10 mouse cellular contexts compared by ENCODE assay signal in the genomic region with DNA sequence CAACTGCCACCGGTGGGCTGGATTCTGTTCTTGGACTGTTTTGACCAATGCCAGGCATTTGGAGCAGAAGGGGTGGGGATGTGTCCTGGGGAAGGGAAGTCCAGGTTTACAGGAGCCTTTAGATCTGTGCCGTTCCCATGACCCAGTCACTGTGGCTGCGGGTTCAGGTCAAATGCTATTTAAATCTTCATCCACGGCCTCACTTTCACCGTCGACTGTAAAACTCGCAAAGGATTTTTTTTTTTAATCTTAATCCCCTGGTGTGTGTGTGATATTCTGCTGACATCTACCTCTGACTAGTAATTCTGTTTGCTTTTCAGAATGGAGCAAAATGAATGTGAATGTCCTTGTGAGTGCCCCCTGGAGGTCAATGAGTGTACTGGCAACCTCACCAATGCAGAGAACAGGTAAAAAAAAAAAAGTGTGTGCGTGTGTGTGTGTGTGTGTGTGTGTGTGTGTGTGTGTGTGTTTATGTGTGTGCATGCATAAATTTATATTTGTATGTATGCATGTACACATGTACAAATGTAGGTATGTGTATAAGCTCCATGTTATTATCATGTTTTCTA. TPM values are rescaled to one million over a fixed set of nuclear protein-coding genes. Genes with fewer than 3 reads are reported as not detected.
DNase-seq lines count a peak whose midpoint lies in the region; ATAC-seq and TF ChIP-seq lines count a peak whose summit lies in the region.
"Had no signal": no experiment of that assay in that cellular context is flagged by ENCODE, and none has a peak within 500 bp of the region (broad histone marks: within the 10 kb centered on the region; RNA-seq: fewer than 3 reads in every experiment).

No protein-coding gene starts in this region.

- no peak overlapping the region for H3K4me3 ChIP-seq in forebrain, embryonic 14.5 days (ENCODE audit: low read depth, low read length)
- no peak overlapping the region for H3K4me3 ChIP-seq in forebrain, embryonic 15.5 days
- no peak overlapping the region for H3K4me3 ChIP-seq in liver, postnatal 0 days (ENCODE audit: low read depth, low read length)
- H3K4me3 ChIP-seq in liver, embryonic 12.5 days = no peak overlapping the region
- H3K4me3 ChIP-seq in embryonic facial prominence, embryonic 14.5 days (ENCODE audit: low read depth, low read length) = no peak overlapping the region
- H3K4me3 ChIP-seq: heart, embryonic 15.5 days; neural tube, embryonic 12.5 days had no signal

- peaks cover 6% of the 10 kb centered on the region; the same call in 1 of the 2 replicates for H3K4me1 ChIP-seq in forebrain, embryonic 14.5 days (ENCODE audit: control insufficient read depth, insufficient read depth, low read length)
- H3K4me1 ChIP-seq in forebrain, embryonic 15.5 days = peaks cover 11% of the 10 kb centered on the region
- H3K4me1 ChIP-seq in liver, postnatal 0 days (ENCODE audit: insufficient read depth) = peaks cover 6% of the 10 kb centered on the region
- H3K4me1 ChIP-seq in liver, embryonic 12.5 days = peaks cover 33% of the 10 kb centered on the region
- H3K4me1 ChIP-seq in embryonic facial prominence, embryonic 14.5 days (ENCODE audit: control insufficient read depth, insufficient read depth, low read length) = no peaks in the 10 kb centered on the region
- H3K4me1 ChIP-seq: heart, embryonic 15.5 days; neural tube, embryonic 12.5 days had no signal

- WGBS in forebrain, embryonic 14.5 days = 81% methylated on average over 8 of the region's 8 CpGs
- 79% methylated on average over 8 of the region's 8 CpGs for WGBS in forebrain, embryonic 15.5 days
- 88% methylated on average over 8 of the region's 8 CpGs for WGBS in liver, postnatal 0 days (ENCODE audit: insufficient replicate concordance)
- WGBS in liver, embryonic 12.5 days (ENCODE audit: insufficient replicate concordance) = 80% methylated on average over 8 of the region's 8 CpGs
- 73% methylated on average over 8 of the region's 8 CpGs for WGBS in embryonic facial prominence, embryonic 14.5 days

- TF ChIP-seq EP300 in liver, postnatal 0 days (IDR thresholded peaks at IDR 0.05; ENCODE audit: low read depth) = no peak

- no peak overlapping the region for H3K4me2 ChIP-seq in forebrain, embryonic 14.5 days (ENCODE audit: low read length)
- H3K4me2 ChIP-seq in forebrain, embryonic 15.5 days (replicated peaks) = no peak overlapping the region
- no peak overlapping the region for H3K4me2 ChIP-seq in liver, postnatal 0 days (ENCODE audit: low read depth, low read length)
- H3K4me2 ChIP-seq in liver, embryonic 12.5 days = no peak overlapping the region
- no peak overlapping the region for H3K4me2 ChIP-seq in embryonic facial prominence, embryonic 14.5 days (ENCODE audit: low read depth, low read length)
- H3K4me2 ChIP-seq: heart, embryonic 15.5 days; neural tube, embryonic 12.5 days had no signal

- peak; percentile 77 for DNase-seq in forebrain, embryonic 14.5 days (ENCODE audit: low spot score)
- DNase-seq in liver, postnatal 0 days = no peak
- peak; percentile 63 for DNase-seq in embryonic facial prominence, embryonic 14.5 days (ENCODE audit: low spot score)
- peak; percentile 61 for DNase-seq in mesoderm, embryonic 11.5 days (ENCODE audit: low read depth, low spot score)
- no peak for DNase-seq in left cerebral cortex, postnatal 4 days
- DNase-seq in c-Kit-positive CD71-positive TER-119-positive erythroid progenitor cells, embryonic 14.5 days (ENCODE audit: low spot score) = no peak

- intact Hi-C loops in left cerebral cortex, postnatal 4 days (cut with DNase I) = loop anchor here (5.0 kb wide), 1 partner anchor 211 kb away; the partner anchor contains the start of gene Cachd1

- no peaks in the 10 kb centered on the region for H3K9me3 ChIP-seq in forebrain, embryonic 14.5 days (replicated peaks; ENCODE audit: control insufficient read depth, low read length)
- H3K9me3 ChIP-seq in forebrain, embryonic 15.5 days = no peaks in the 10 kb centered on the region
- no peaks in the 10 kb centered on the region for H3K9me3 ChIP-seq in liver, postnatal 0 days (ENCODE audit: low read length)
- no peaks in the 10 kb centered on the region for H3K9me3 ChIP-seq in liver, embryonic 12.5 days (replicated peaks)
- no peaks in the 10 kb centered on the region for H3K9me3 ChIP-seq in embryonic facial prominence, embryonic 14.5 days (ENCODE audit: control insufficient read depth, low read length)
- H3K9me3 ChIP-seq: heart, embryonic 15.5 days; neural tube, embryonic 12.5 days had no signal

- no peaks in the 10 kb centered on the region for H3K27me3 ChIP-seq in forebrain, embryonic 14.5 days (replicated peaks; ENCODE audit: control insufficient read depth, insufficient read depth, low read length)
- H3K27me3 ChIP-seq in forebrain, embryonic 15.5 days = no peaks in the 10 kb centered on the region
- H3K27me3 ChIP-seq in liver, postnatal 0 days (ENCODE audit: insufficient read depth, low read length) = no peaks in the 10 kb centered on the region
- H3K27me3 ChIP-seq in liver, embryonic 12.5 days (replicated peaks) = no peaks in the 10 kb centered on the region
- no peaks in the 10 kb centered on the region for H3K27me3 ChIP-seq in embryonic facial prominence, embryonic 14.5 days (replicated peaks; ENCODE audit: control insufficient read depth, insufficient read depth, low read length)
- H3K27me3 ChIP-seq: heart, embryonic 15.5 days; neural tube, embryonic 12.5 days had no signal

- ATAC-seq in forebrain, embryonic 14.5 days = no peak
- ATAC-seq in forebrain, embryonic 15.5 days (replicated peaks) = no peak
- ATAC-seq in liver, postnatal 0 days = no peak
- no peak for ATAC-seq in liver, embryonic 12.5 days
- ATAC-seq in embryonic facial prominence, embryonic 14.5 days (ENCODE audit: low read depth) = no peak

- TF ChIP-seq CTCF in liver, postnatal 0 days (IDR thresholded peaks at IDR 0.05; ENCODE audit: low read depth) = peak; percentile 72

- H3K27ac ChIP-seq in forebrain, embryonic 14.5 days (ENCODE audit: low read depth, low read length) = no peak overlapping the region
- no peak overlapping the region for H3K27ac ChIP-seq in forebrain, embryonic 15.5 days (replicated peaks)
- H3K27ac ChIP-seq in liver, postnatal 0 days (ENCODE audit: low read depth) = no peak overlapping the region
- no peak overlapping the region for H3K27ac ChIP-seq in liver, embryonic 12.5 days
- no peak overlapping the region for H3K27ac ChIP-seq in embryonic facial prominence, embryonic 14.5 days (replicated peaks; ENCODE audit: low read depth, low read length)
- H3K27ac ChIP-seq: heart, embryonic 15.5 days; neural tube, embryonic 12.5 days had no signal

- no peak overlapping the region for H3K9ac ChIP-seq in forebrain, embryonic 14.5 days (ENCODE audit: low read length)
- no peak overlapping the region for H3K9ac ChIP-seq in forebrain, embryonic 15.5 days (replicated peaks)
- no peak overlapping the region for H3K9ac ChIP-seq in liver, postnatal 0 days (replicated peaks)
- H3K9ac ChIP-seq in liver, embryonic 12.5 days = no peak overlapping the region
- no peak overlapping the region for H3K9ac ChIP-seq in embryonic facial prominence, embryonic 14.5 days (ENCODE audit: low read depth, low read length)
- H3K9ac ChIP-seq: heart, embryonic 15.5 days; neural tube, embryonic 12.5 days had no signal

- peaks cover 56% of the 10 kb centered on the region for H3K36me3 ChIP-seq in forebrain, embryonic 14.5 days (ENCODE audit: control insufficient read depth, insufficient read depth, low read length)
- 0 out of 2 replicates have a peak, but pooled peaks cover 2% of the 10 kb centered on the region for H3K36me3 ChIP-seq in forebrain, embryonic 15.5 days
- no peaks in the 10 kb centered on the region for H3K36me3 ChIP-seq in liver, postnatal 0 days (replicated peaks; ENCODE audit: insufficient read depth, low read length)
- no peaks in the 10 kb centered on the region for H3K36me3 ChIP-seq in liver, embryonic 12.5 days
- H3K36me3 ChIP-seq in embryonic facial prominence, embryonic 14.5 days (ENCODE audit: control insufficient read depth, insufficient read depth, low read length) = peaks cover 84% of the 10 kb centered on the region

RNA-seq across cellular contexts. Expression of gene Gm10577, which starts 32.2 kb away (rescaled TPM):
- polyA plus RNA-seq in forebrain, embryonic 14.5 days (2014; fragmentation: Nextera tagmentation; extraction: Ambion mirVana) = not detected in 2 replicates
- polyA plus RNA-seq in forebrain, embryonic 15.5 days (2015; fragmentation: Nextera tagmentation; extraction: Ambion mirVana) = not detected in 2 replicates
- polyA plus RNA-seq in liver, postnatal 0 days (2015; fragmentation: Nextera tagmentation; extraction: Ambion mirVana) = not detected in 2 replicates
- not detected in 2 replicates for polyA plus RNA-seq in liver, embryonic 12.5 days (2016; fragmentation: Nextera tagmentation; extraction: Ambion mirVana)
- polyA plus RNA-seq in embryonic facial prominence, embryonic 14.5 days (2014; fragmentation: Nextera tagmentation; extraction: Ambion mirVana) = not detected in 2 replicates
- not detected for total RNA-seq in left cerebral cortex, postnatal 4 days (2021)
- polyA plus RNA-seq: heart, embryonic 15.5 days; neural tube, embryonic 12.5 days had no signal

Comparison
In these comparisons a context has a peak if more than half of its experiments do, and no peak if none do; other contexts are left out.
1. DNase-seq: peak in forebrain, embryonic 14.5 days (single experiment), embryonic facial prominence, embryonic 14.5 days (single experiment) and mesoderm, embryonic 11.5 days (single experiment); none in liver, postnatal 0 days (single experiment), left cerebral cortex, postnatal 4 days (single experiment) and c-Kit-positive CD71-positive TER-119-positive erythroid progenitor cells, embryonic 14.5 days (single experiment).